Mouse (Mus musculus): ENCODE data around the gene Carns1.

Carns1 gene

GRCm38 (mm10) chr19:4131768-4132167, 43.5 kb downstream of the Carns1 start:
- WGBS: 78% methylated on average over 2 of the region's 2 CpGs

- WGBS: 90% methylated on average over 5 of the region's 5 CpGs
Measured at GRCm38 (mm10) chr19:4131075-4131474, 44.2 kb downstream of the Carns1 start.

DNA sequence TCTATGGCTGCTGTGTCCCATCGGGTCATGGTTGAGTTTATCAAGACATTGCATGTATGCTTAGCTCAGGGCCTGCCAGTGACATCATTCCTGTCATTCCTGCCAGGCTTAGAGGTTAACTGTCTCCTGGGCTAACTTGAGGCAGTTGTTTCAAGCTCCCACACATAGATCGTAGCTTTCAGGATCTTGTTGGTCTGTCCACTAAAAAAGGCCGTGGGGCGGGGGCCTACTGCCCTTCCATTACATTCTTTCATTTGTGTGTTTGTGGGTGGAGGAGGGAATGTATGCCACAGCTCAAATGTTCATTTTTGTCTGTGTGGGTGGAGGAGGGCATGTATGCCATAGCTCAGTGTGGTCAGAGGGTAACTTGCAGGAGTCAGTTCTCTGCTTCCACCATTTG, 45.2 kb downstream of the Carns1 start:
- 86% methylated on average over 4 of the region's 4 CpGs for WGBS

DNA sequence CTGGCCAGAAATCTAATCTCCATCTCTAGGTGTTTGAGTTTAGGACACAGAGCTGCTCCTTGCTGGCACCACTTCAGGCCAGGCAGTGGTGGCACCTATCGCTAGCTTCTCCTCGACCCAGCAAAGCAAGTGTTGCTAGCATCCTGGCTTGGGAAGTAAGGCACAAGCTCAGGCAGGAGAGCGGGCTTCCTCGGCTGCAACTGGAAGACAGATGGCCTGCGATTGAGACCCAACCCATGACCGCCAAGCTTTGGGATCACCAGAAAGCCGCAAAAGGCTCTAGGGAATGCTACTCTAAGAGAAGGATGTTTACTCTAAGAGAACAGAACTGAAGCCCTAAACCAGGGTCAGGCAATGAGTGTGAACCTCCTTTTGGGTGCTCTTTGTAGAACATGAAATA, 45.8 kb downstream of the Carns1 start:
- WGBS: 88% methylated on average over 7 of the region's 7 CpGs

DNA sequence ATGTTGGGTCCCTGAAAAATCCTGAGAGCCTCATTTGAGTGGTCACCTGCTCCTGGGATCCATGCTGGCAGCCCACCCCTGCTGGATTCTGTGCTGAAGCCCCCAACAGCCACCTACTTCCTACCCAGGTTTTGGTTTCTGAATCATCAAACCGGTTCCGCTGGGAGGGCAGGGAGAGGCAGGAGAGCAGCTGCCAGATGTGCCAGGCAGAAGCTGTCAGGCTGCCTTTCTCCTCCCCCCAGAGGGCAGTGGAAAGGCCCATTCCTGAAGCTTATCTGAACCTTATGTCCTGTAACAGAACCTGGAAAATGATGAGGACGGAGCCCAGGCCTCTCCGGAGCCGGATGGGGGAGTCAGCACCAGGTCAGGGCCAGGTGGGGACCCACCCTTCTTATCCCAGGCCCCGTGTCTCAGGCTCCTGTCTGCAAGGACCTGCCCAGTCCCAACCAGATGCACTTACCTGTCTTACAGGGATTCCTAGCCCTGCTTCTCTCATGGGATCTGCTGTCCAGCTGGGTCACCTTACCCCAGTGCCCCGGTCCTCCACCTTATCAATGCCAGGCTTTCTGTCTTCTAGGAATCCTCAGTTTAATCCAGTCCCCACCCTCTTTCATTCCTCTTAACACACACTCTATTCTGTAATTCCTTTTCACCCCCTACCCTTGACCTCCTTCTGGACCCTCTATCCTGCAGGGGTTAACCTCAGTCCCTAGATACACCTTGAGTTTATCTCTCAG, 48.4 kb downstream of the Carns1 start:
- 63% methylated on average over 7 of the region's 7 CpGs for WGBS

- under 1% methylated on average over 63 of the region's 64 CpGs for WGBS
Measured at GRCm38 (mm10) chr19:4125741-4126696, 49.3 kb downstream of the Carns1 start, which contains the start of gene Aip. TSS of gene Aip (minus strand) at chr19:4125858.

DNA sequence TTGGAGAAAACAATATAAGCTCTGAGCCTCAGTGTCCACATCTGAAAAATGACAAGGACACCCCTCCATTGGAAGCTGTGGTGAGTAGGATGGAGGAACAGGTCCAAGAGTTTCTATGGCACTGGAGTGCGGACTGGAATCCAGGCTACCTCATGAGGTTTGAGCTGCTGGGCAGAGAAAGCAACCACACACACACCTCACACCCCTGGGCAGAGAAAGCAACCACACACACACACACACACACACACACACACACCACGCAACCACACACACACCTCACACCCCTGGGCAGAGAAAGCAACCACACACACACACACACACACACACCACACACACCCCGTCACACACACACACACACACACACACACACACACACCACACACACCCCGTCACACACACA, 50.0 kb downstream of the Carns1 start:
- 4% methylated on average over 4 of the region's 4 CpGs for WGBS

GRCm38 (mm10) chr19:4124432-4124831, 50.8 kb downstream of the Carns1 start:
- WGBS: 85% methylated on average over 4 of the region's 4 CpGs

GRCm38 (mm10) chr19:4122411-4123370, 52.6 kb downstream of the Carns1 start:
- 67% methylated on average over 7 of the region's 7 CpGs for WGBS

DNA sequence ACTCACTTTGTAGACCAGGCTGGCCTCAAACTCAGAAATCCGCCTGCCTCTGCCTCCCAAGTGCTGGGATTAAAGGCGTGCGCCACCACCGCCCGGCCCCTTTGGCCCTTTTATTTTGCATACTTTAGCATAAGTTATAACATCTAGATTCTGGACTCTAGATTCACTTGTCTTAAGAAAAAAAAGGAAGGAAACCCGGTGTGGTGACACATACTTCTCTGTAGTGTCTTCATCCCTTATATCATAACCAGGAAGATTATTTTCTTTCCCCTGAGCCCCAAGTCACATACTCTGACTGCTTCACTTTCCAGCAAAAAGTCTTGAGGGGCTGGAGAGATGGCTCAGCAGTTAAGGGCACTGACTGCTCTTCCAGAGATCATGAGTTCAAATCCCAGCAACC, 53.4 kb downstream of the Carns1 start:
- 60% methylated on average over 6 of the region's 6 CpGs for WGBS

DNA sequence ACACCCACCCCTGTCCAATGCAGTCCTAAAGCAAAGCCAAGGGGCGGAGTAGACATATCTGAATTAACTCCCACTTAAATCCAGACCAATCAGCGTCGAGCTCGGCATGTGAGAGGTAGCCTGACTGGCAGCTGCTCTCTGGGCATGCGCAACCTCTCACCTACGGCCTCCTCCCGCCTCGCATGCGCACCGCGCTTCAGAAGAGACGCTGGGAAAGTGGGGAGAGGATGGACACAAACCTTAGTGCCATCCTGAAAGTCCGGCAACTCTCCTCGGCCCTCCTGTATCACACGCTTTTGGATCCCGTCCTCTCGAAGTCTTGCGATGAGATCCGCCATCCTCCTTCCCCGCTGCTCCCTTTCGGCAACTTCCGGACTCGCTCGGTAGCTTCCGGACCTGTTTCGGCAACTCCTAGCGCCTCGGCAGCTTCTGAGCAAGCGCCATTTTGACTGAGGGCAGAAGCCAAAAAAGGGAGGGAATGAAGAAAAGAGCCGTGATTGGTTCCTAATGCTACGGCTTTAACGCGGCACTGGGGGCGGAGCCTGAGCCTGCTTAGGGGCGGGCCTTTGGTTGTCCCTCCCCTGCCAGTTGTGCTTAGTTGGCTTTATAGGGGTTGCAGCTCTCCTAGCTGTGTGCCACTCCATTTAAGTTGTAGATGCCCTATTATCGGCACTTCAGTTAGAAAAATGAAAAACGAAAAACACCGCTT, 54.0 kb downstream of the Carns1 start:
- 2% methylated on average over 38 of the region's 38 CpGs for WGBS

- WGBS: 85% methylated on average over 2 of the region's 2 CpGs
Measured at GRCm38 (mm10) chr19:4120496-4120895, 54.8 kb downstream of the Carns1 start.

GRCm38 (mm10) chr19:4119716-4120487, 55.4 kb downstream of the Carns1 start:
- WGBS: 92% methylated on average over 6 of the region's 6 CpGs

DNA sequence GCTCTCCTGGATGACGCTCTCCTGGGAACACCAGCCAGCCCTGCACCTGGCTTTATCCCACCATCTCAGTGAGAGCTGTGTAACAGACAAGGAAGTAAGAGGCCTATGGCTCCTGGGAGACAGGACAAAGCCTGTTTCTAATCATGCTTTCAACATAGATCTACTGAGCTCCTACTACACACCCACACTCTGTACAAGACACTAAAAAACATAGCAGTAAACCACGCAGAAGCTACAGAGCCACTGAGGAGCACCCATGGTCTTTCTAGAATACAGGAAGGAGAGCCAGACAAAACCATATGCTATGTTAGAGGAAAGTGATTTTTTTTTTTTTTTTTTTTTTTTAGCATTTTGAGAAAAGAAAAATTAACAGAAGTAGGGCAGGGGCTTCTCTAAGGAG, 56.9 kb downstream of the Carns1 start:
- WGBS: 58% methylated on average over 2 of the region's 2 CpGs

DNA sequence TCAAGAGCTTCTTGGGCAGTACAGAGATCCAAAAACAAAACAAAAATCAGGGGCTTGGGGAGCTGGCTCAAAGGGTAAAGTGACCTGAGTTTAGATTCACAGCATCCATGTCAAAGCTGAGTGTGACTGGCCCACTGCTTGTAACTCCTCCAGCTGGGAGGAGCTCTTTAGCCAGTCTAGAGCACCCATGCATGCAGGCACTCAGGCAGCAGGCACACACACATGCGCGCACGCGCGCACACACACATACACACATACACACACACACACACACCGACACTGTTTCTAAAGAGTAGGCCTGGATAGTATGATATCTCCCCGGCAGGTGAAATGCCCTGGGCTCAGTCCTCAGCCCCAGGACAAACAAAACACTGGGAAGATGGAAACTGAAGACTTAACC, 58.3 kb downstream of the Carns1 start:
- WGBS: 98% methylated on average over 7 of the region's 7 CpGs

- WGBS: 86% methylated on average over 11 of the region's 11 CpGs
Measured at GRCm38 (mm10) chr19:4115816-4116215, 59.5 kb downstream of the Carns1 start.

DNA sequence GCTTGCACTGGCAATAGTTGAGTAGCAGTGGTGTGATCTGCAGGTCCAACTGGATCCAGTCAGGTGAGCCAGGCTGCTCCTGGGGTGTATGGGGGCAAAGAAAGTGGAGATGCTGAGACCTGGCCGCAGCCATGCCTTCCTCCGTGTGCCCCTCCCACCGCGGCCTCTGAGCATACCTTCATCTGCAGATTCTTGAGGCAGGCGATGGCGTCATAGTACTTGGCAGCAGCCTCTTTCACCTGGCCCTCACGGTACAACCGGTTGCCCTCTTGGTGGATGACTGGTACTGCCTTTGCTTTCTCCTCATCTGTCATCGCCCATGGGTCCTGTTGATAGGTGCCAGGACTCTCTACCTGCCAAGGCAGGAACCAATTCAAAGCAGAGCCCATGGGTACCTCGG, 60.1 kb downstream of the Carns1 start:
- WGBS: 97% methylated on average over 10 of the region's 10 CpGs

- 87% methylated on average over 10 of the region's 10 CpGs for WGBS
Measured at GRCm38 (mm10) chr19:4114551-4114950, 60.7 kb downstream of the Carns1 start.

Data from cerebral cortex, adult 2 months (tissue).